Mouse (Mus musculus) G1E (cell line): ENCODE measurements around the gene Tada2a.

Experiments used
- CTCF ChIP-seq: IDR thresholded peaks from 2 replicates; pipeline ENCODE4 v1.5.1; 2012; ENCODE audit warnings: low read depth, low read length, inconsistent platforms, mixed read lengths
- TAL1 ChIP-seq: conservative IDR thresholded peaks from 2 replicates; pipeline ENCODE4 v1.6.1; 2012; ENCODE audit warnings: low read depth, low read length, inconsistent platforms, mixed read lengths

DNA sequence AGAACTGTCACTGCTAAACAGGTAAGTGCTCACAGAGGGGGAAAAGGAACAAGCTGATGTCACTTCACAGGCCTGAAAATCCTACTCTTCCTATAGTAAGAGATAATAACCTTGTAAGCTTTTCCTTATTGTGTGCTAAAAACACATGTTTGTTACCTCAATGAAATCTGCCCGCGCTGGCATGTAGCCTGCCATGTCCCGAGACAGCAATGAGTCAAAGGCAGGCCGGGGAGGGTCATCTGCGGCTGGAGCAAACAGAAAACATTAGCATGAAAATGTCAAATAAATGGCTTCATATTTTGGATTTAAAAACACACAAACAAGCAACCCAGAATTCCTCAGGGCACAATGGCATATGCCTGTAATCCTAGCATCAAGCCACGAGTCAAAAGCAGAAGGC is 25.4 kb downstream of the Tada2a start:
- TF ChIP-seq CTCF (no peak), TAL1 (no peak)
